Mouse (Mus musculus) MEL (cell line): ENCODE measurements around the gene Creb3l1.

Source experiments
- CTCF ChIP-seq, 3 experiments: IDR thresholded peaks in 2 of 3; conservative IDR thresholded peaks in 1 of 3; 2 replicates each; pipeline ENCODE4 v1.5.1; 2011 to 2012; ENCODE audit warnings: low read length in 3 of 3, low read depth in 2 of 3, mild to moderate bottlenecking in 2 of 3, improper control_type of control experiment in 1 of 3, inconsistent platforms in 1 of 3, mixed read lengths in 1 of 3, moderate library complexity in 1 of 3; ENCODE audit not compliant: control insufficient read depth in 1 of 3, insufficient read depth in 1 of 3, poor library complexity in 1 of 3, severe bottlenecking in 1 of 3
- GATA1 ChIP-seq: IDR thresholded peaks from 2 replicates; pipeline ENCODE4 v1.6.1; 2011; ENCODE audit warnings: low read depth, low read length, improper control_type of control experiment
- MAX ChIP-seq: IDR thresholded peaks from 2 replicates; pipeline ENCODE4 v1.6.1; 2011; ENCODE audit warnings: low read length, improper control_type of control experiment
- MYB ChIP-seq: IDR thresholded peaks from 2 replicates; pipeline ENCODE4 v1.6.1; 2011; ENCODE audit warnings: mild to moderate bottlenecking, low read depth, low read length, improper control_type of control experiment
- MYC ChIP-seq: IDR thresholded peaks from 2 replicates; pipeline ENCODE4 v1.6.1; 2011; ENCODE audit warnings: low read depth, mild to moderate bottlenecking, low read length, improper control_type of control experiment, moderate library complexity
- POLR2A ChIP-seq, 2 experiments: IDR thresholded peaks; 2 replicates each; pipeline ENCODE4 v1.6.1; 2011 to 2012; ENCODE audit warnings: low read length in 2 of 2, mild to moderate bottlenecking in 2 of 2, control low read depth in 1 of 2, improper control_type of control experiment in 1 of 2, low read depth in 1 of 2, moderate library complexity in 1 of 2; ENCODE audit not compliant: control insufficient read depth in 1 of 2, insufficient read depth in 1 of 2, poor library complexity in 1 of 2
- SIN3A ChIP-seq: IDR thresholded peaks from 2 replicates; pipeline ENCODE4 v1.6.1; 2012; ENCODE audit warnings: low read length, improper control_type of control experiment, inconsistent platforms
- SMC3 ChIP-seq: IDR thresholded peaks from 2 replicates; pipeline ENCODE4 v1.6.1; 2011; ENCODE audit warnings: low read depth, low read length, improper control_type of control experiment
- TCF12 ChIP-seq: IDR thresholded peaks from 2 replicates; pipeline ENCODE4 v1.6.1; 2014; ENCODE audit warnings: low read depth, mild to moderate bottlenecking, inconsistent platforms, low read length, improper control_type of control experiment, moderate library complexity
- USF1 ChIP-seq: IDR thresholded peaks from 2 replicates; pipeline ENCODE4 v1.6.1; 2014; ENCODE audit warnings: low read depth, mild to moderate bottlenecking, inconsistent platforms, low read length, improper control_type of control experiment, moderate library complexity
- ZNF384 ChIP-seq: IDR thresholded peaks from 2 replicates; pipeline ENCODE4 v1.6.1; 2012; ENCODE audit warnings: low read depth, mild to moderate bottlenecking, inconsistent platforms, low read length, improper control_type of control experiment

- no peak for TF ChIP-seq CTCF (IDR thresholded peaks at IDR 0.05 in 2 of 3, conservative IDR thresholded peaks at IDR 0.05 in 1 of 3; ENCODE audit: control insufficient read depth in 1 of 3, insufficient read depth in 1 of 3, low read depth in 2 of 3, low read length in 3 of 3, poor library complexity in 1 of 3, severe bottlenecking in 1 of 3)
- no peak for TF ChIP-seq GATA1
- no peak for TF ChIP-seq MYC
- peak; percentile 28; the same call in 1 of the 2 replicates for TF ChIP-seq TCF12
- TF ChIP-seq MAX = 0 out of 2 replicates have a peak, but pooled peaks have one; percentile 12
- TF ChIP-seq POLR2A (IDR thresholded peaks at IDR 0.05; ENCODE audit: control insufficient read depth in 1 of 2, insufficient read depth in 1 of 2, low read depth in 1 of 2, low read length in 2 of 2, poor library complexity in 1 of 2) = peak in 1 of 2 experiments; percentile 87; a peak in 2 of 4 replicates
- peak; percentile 77 for TF ChIP-seq SIN3A
- no peak for TF ChIP-seq ZNF384
- peak; percentile 36; the same call in 1 of the 2 replicates for TF ChIP-seq USF1
- no peak for TF ChIP-seq SMC3
- TF ChIP-seq MYB = no peak
Observed at GRCm38 (mm10) chr2:92007933-92008622, 16.2 kb downstream of the Creb3l1 start.
